Mouse (Mus musculus) C2C12 (cell line): ENCODE measurements around the gene Paqr6. TPM values are rescaled to one million over a fixed set of nuclear protein-coding genes. Genes with fewer than 3 reads are reported as not detected.
"Not testable (repeated sequence)": the region's sequence is repeated elsewhere in the genome, so short reads cannot be mapped to it uniquely, and the experiment has no call there.

Experiments used
- H3K27me3 ChIP-seq: one replicate; pipeline ENCODE4 v1.6.1; 2011; ENCODE audit not compliant: control insufficient read depth, insufficient read depth, insufficient read length
- H3K36me3 ChIP-seq: one replicate; pipeline ENCODE4 v1.6.1; 2011; ENCODE audit not compliant: control insufficient read depth, insufficient read depth
- H3K4me3 ChIP-seq: one replicate; pipeline ENCODE4 v1.5.1; 2011; ENCODE audit warnings: mild to moderate bottlenecking, control low read depth; ENCODE audit not compliant: poor library complexity, insufficient read depth, severe bottlenecking
- H3K79me2 ChIP-seq: one replicate; pipeline ENCODE4 v1.6.1; 2011; ENCODE audit not compliant: control insufficient read depth, insufficient read depth
- H3K79me3 ChIP-seq: one replicate; pipeline ENCODE4 v1.6.1; 2011; ENCODE audit warnings: low read depth, control low read depth
- H3ac ChIP-seq: one replicate; pipeline ENCODE3; 2011; ENCODE audit warnings: low read depth; ENCODE audit not compliant: control insufficient read depth, insufficient read length
- CEBPB ChIP-seq: IDR thresholded peaks from one replicate; pipeline ENCODE4 v1.6.1; 2011; ENCODE audit warnings: low read depth, mild to moderate bottlenecking, control low read depth, moderate library complexity
- CTCF ChIP-seq: IDR thresholded peaks from one replicate; pipeline ENCODE4 v1.5.1; 2011; ENCODE audit not compliant: control insufficient read depth, insufficient read depth, insufficient read length
- FOSL1 ChIP-seq: IDR thresholded peaks from one replicate; pipeline ENCODE4 v1.8.0; 2011; ENCODE audit warnings: mild to moderate bottlenecking, low read length; ENCODE audit not compliant: poor library complexity, insufficient read depth, severe bottlenecking
- MAX ChIP-seq: IDR thresholded peaks from one replicate; pipeline ENCODE4 v1.6.1; 2011; ENCODE audit warnings: mild to moderate bottlenecking, control low read depth
- MYOD1 ChIP-seq: IDR thresholded peaks from one replicate; pipeline ENCODE4 v1.6.1; 2011; ENCODE audit warnings: low read depth; ENCODE audit not compliant: control insufficient read depth, insufficient read length
- MYOG ChIP-seq: IDR thresholded peaks from one replicate; pipeline ENCODE4 v1.6.1; 2011; ENCODE audit not compliant: control insufficient read depth, insufficient read length; ENCODE audit errors: extremely low read depth
- USF1 ChIP-seq: IDR thresholded peaks from one replicate; pipeline ENCODE4 v1.6.1; 2011; ENCODE audit warnings: low read depth, mild to moderate bottlenecking, control low read depth, moderate library complexity
- polyA plus RNA-seq: library from polyadenylated mRNA; unstranded; fragments of >200 nt; fragmentation: generic; extraction: Trizol; gene quantifications from one replicate; pipeline ENCODE4 v1.2.1, GENCODE M21; 2012; ENCODE audit warnings: missing spikeins

Paqr6 gene
- polyA plus RNA-seq, 1 experiment: 0.02 TPM

DNA sequence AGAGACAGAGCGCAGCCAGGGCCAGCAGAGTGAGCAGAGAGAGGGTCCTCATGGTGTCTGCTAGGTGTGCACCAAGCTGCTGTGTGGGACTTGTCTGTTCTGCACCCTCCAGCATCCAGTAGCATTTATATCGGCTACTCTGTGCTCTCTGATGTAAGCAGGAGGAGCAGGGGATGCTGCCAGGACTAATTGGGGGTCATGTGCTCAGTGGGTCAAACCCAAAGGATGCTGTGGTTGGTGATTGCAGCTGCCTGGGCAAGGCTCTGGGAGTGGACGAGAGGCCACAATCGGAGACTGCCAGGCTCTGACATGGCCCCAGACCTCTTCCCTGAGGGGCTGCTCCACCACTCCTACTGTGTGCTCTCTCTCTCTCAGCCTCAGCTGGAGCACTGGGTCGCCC is 14.2 kb downstream of the Paqr6 start, which contains the start of gene Bglap2:
Gene Bglap2 (minus strand): TSS at position 101 of the 400 bp plus-strand sequence.
- H3K4me3 ChIP-seq, H3K79me3 ChIP-seq, H3K36me3 ChIP-seq, H3K79me2 ChIP-seq, H3ac ChIP-seq, H3K27me3 ChIP-seq: not testable (repeated sequence)

DNA sequence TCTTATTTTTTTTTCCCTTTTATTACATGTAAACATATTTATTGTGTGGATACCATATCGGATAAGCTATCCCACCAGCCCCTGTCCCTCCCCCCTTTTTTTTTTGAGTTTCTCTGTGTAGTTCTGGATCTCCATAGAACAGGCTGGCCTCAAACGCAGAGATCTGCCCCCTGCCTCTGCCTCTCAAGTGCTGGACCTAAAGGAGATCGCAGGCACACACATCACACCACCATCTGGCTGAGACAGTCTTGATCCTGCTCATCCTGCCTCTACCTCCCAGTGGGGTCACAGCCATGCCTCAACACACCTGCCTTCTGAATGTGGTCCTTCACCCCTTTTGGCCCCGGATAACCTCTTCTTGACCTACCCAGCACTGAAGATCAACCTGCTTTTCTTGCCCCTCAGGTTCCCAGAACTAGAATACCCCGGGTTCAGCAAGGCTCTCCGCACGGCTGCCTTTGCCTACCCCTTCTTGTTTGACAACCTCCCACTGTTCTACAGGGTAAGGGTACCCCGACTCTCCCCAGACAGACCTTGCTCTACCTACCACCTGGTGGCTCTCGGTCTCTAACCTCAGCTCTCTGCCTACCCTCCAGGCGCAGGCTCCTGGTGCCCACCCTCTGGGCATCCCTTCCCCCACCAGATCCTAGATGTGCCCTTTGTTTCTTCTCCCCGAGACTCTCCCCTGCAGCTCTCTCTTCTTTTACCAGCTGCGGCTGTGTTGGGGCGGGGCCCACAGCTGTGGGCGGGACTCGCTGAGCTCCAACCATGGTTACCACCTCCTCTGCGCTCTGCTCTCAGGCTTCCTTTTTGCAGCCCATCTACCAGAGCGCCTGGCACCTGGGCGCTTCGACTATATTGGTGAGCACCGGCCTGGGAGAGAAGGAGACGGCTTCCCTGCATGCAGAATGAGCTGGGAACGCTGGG is 17.3 kb downstream of the Paqr6 start:
- not testable (repeated sequence) for H3ac ChIP-seq, H3K79me3 ChIP-seq, H3K79me2 ChIP-seq, H3K36me3 ChIP-seq, H3K27me3 ChIP-seq, H3K4me3 ChIP-seq

DNA sequence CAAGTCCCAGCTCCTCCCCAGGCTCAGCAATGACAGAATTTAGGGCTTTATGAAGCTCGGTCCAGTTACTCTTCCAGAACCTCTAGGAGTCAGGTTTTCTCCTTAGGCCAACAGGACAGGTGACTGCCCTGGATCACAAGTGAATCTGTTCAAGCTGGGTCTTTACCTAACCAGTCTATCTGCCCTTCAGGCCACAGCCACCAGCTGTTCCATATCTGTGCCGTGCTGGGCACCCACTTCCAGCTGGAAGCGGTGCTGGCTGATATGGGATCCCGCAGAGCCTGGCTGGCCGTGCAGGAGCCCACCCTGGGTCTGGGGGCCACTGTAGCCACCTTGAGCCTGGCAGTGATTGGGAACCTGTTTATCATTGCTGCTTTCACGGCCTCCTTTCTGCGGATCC is 18.0 kb downstream of the Paqr6 start:
- not testable (repeated sequence) for H3K79me3 ChIP-seq, H3K36me3 ChIP-seq, H3K27me3 ChIP-seq, H3K79me2 ChIP-seq, H3K4me3 ChIP-seq, H3ac ChIP-seq

DNA sequence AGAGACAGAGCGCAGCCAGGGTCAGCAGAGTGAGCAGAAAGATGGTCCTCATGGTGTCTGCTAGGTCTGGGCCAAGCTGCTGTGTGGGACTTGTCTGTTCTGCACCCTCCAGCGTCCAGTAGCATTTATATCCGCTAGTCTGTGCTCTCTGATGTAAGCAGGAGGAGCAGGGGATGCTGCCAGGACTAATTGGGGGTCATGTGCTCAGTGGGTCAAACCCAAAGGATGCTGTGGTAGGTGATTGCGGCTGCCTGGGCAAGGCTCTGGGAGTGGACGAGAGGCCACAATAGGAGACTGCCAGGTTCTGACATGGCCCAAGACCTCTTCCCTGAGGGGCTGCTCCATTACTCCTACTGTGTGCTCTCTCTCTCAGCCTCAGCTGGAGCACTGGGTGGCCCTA is 20.0 kb downstream of the Paqr6 start, which contains the start of gene Bglap:
Gene Bglap (minus strand): TSS at position 101 of the 400 bp plus-strand sequence.
- Histone ChIP-seq H3K27me3 (no peaks in the 10 kb centered on the region), H3ac (no peak within 1 kb of the TSS), H3K36me3 (no peaks in the 10 kb centered on the region), H3K79me3 (no peaks in the 10 kb centered on the region), H3K4me3 (no peak within 1 kb of the TSS), H3K79me2 (no peaks in the 10 kb centered on the region)
- TF ChIP-seq CTCF (no peak), MYOD1 (no peak), USF1 (no peak), MAX (no peak), CEBPB (no peak), FOSL1 (no peak), MYOG (no peak)

DNA sequence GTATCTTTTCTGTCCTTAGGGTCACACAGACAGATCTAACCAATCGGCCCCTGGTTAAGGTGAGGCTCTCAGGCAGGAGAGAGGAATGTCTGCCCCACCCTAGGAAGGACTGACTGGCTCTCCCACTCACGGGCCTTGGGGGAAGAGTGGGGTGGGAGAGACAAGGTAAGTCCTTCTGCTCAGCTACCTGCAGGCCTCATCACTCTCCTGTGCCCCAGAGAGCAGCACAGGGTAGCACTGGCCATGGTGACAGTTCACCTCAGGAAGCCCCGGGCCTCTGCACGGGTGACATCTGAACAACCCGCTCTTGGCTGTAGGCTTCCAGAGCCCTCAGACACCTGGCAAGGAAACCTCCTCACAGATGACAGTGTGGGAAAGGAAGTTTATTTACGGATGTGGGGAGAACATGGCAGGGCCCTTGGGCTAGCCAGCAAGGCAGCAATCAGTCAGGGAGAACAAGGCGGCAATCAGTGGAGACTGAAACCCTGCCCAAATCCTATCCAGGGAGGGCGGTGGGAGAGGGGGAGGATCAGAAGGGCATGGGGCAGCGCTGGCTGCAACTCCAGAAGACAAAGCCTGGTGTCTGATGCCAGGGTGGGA is 29.5 kb downstream of the Paqr6 start:
- no peak overlapping the region for H3K4me3 ChIP-seq
- no peak for TF ChIP-seq USF1
- TF ChIP-seq CEBPB: no peak
- TF ChIP-seq MYOD1: no peak
- TF ChIP-seq MAX: no peak
- TF ChIP-seq FOSL1: no peak
- no peak for TF ChIP-seq CTCF
- no peak for TF ChIP-seq MYOG
- no peaks in the 10 kb centered on the region for H3K79me2 ChIP-seq
- H3ac ChIP-seq: no peak overlapping the region
- peaks cover 5% of the 10 kb centered on the region for H3K36me3 ChIP-seq
- H3K27me3 ChIP-seq: no peaks in the 10 kb centered on the region
- H3K79me3 ChIP-seq: peaks cover 2% of the 10 kb centered on the region

DNA sequence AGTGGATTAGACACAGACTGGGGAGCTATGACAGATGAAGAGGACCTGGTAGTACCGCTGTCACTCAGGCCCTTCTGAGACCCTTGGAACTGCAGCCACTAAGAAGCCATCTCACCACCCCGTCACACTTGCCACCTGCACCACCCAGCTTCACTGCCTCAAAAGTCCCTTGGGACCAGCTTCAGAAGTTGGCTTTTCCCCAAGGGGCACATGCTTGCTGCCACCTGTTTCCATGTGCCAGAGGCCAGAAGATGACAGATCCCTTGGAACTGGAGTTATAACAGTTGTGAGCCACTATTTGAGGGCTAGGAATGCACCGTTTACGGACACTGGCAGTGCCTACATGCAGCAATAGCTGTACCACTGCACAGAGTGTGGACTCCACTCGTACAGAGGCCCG is 30.9 kb downstream of the Paqr6 start:
- TF ChIP-seq USF1: no peak
- TF ChIP-seq MAX: no peak
- TF ChIP-seq CEBPB: no peak
- no peak for TF ChIP-seq MYOG
- TF ChIP-seq CTCF: no peak
- TF ChIP-seq MYOD1: no peak
- no peak for TF ChIP-seq FOSL1
- H3K36me3 ChIP-seq: peaks cover 10% of the 10 kb centered on the region

More for the DNA sequence above, 30.9 kb downstream of the Paqr6 start:
- H3ac ChIP-seq: no peak overlapping the region
- peaks cover 2% of the 10 kb centered on the region for H3K79me3 ChIP-seq
- no peak overlapping the region for H3K4me3 ChIP-seq
- H3K27me3 ChIP-seq: no peaks in the 10 kb centered on the region
- H3K79me2 ChIP-seq: peaks cover 8% of the 10 kb centered on the region
